ENCODE assay signal across 13 mouse cellular contexts in the genomic region with DNA sequence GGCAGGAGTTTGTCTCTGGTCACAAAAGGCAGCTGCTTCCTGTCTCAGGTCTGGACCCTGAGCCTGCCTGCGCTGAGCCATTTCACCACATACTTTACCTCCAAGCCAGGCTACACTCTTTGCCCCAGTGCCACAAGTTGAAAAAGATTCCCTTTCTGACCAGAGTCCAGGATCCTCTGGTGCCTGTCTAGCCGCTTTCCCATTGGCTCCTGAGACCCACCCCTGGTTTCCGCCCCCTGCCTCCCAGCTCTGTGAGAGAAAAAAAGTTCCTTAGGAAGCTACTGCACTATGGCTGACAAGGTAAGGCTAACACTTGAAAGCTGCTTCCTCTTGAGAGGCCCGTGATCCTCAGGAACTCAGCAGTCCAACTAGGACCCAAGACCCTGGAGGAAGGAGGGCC. TPM values are rescaled to one million over a fixed set of nuclear protein-coding genes. Genes with fewer than 3 reads are reported as not detected.
A peak's percentile ranks its signal among the peaks of the same experiment; 100 is the strongest.
DNase-seq lines count a peak whose midpoint lies in the region; ATAC-seq and TF ChIP-seq lines count a peak whose summit lies in the region.
"Had no signal": no experiment of that assay in that cellular context is flagged by ENCODE, and none has a peak within 500 bp of the region (broad histone marks: within the 10 kb centered on the region; RNA-seq: fewer than 3 reads in every experiment).

No protein-coding gene starts in this region.

- whole genome bisulfite sequencing in kidney, postnatal 0 days = 50% methylated on average over 4 of the region's 4 CpGs
- WGBS in lung, embryonic 15.5 days = 31% methylated on average over 4 of the region's 4 CpGs
- whole genome bisulfite sequencing in neural tube, embryonic 15.5 days = 66% methylated on average over 4 of the region's 4 CpGs

- DNase-seq in adrenal gland, postnatal 14 days = peak; percentile 44
- DNase-seq in adrenal gland, adult 8-10 months = no peak
- DNase-seq in R1 (ENCODE audit: low read depth, low spot score) = peak; percentile 43
- DNase-seq in kidney, postnatal 0 days (ENCODE audit: low spot score) = peak; percentile 49
- no peak for DNase-seq in retina, embryonic 14.5 days (ENCODE audit: low spot score)
- DNase-seq in gastrocnemius, adult 2 months = no peak
- DNase-seq: cerebellum, postnatal 10 days; right cerebral cortex, postnatal 4 days had no signal

- no peaks in the 10 kb centered on the region for H3K9me3 ChIP-seq in kidney, postnatal 0 days (replicated peaks; ENCODE audit: low read length)
- H3K9me3 ChIP-seq in lung, embryonic 15.5 days = no peaks in the 10 kb centered on the region
- no peaks in the 10 kb centered on the region for H3K9me3 ChIP-seq in neural tube, embryonic 15.5 days (replicated peaks)
- H3K9me3 ChIP-seq: forebrain, embryonic 15.5 days had no signal

- H3K36me3 ChIP-seq in kidney, postnatal 0 days (ENCODE audit: insufficient read depth, low read length) = no peaks in the 10 kb centered on the region
- peaks cover 11% of the 10 kb centered on the region; the same call in 1 of the 2 replicates for H3K36me3 ChIP-seq in lung, embryonic 15.5 days
- H3K36me3 ChIP-seq in neural tube, embryonic 15.5 days = no peaks in the 10 kb centered on the region

- H3K27me3 ChIP-seq in kidney, postnatal 0 days (ENCODE audit: insufficient read depth, low read length) = no peaks in the 10 kb centered on the region
- H3K27me3 ChIP-seq in lung, embryonic 15.5 days = no peaks in the 10 kb centered on the region
- no peaks in the 10 kb centered on the region for H3K27me3 ChIP-seq in neural tube, embryonic 15.5 days (replicated peaks)
- H3K27me3 ChIP-seq: forebrain, embryonic 15.5 days; hindbrain, embryonic 12.5 days; limb, embryonic 12.5 days had no signal

- H3K4me2 ChIP-seq in kidney, postnatal 0 days (ENCODE audit: low read length) = peak overlapping the region; percentile 14; the same call in 1 of the 2 replicates
- H3K4me2 ChIP-seq in lung, embryonic 15.5 days = peak overlapping the region; percentile 39
- no peak overlapping the region for H3K4me2 ChIP-seq in neural tube, embryonic 15.5 days
- H3K4me2 ChIP-seq: forebrain, embryonic 15.5 days; hindbrain, embryonic 12.5 days; limb, embryonic 12.5 days had no signal

- peak; percentile 2; the same call in 1 of the 2 replicates for TF ChIP-seq CTCF in kidney, postnatal 0 days (IDR thresholded peaks at IDR 0.05; ENCODE audit: low read depth)
- no peak for TF ChIP-seq CTCF in gastrocnemius, adult 2 months (IDR thresholded peaks at IDR 0.05)

- no peak overlapping the region for H3K4me3 ChIP-seq in kidney, postnatal 0 days (replicated peaks; ENCODE audit: low read depth, low read length)
- H3K4me3 ChIP-seq in lung, embryonic 15.5 days = peak overlapping the region; percentile 14
- H3K4me3 ChIP-seq in neural tube, embryonic 15.5 days (replicated peaks) = no peak overlapping the region
- H3K4me3 ChIP-seq in gastrocnemius, adult 2 months = no peak overlapping the region
- H3K4me3 ChIP-seq: forebrain, embryonic 15.5 days; hindbrain, embryonic 12.5 days; limb, embryonic 12.5 days had no signal

- intact Hi-C loops in gastrocnemius, adult 2 months (cut with DNase I) = no loop called here

- peak; percentile 95 for ATAC-seq in kidney, postnatal 0 days (replicated peaks; ENCODE audit: low FRiP score, low read depth)
- peak; percentile 48; the same call in 1 of the 2 replicates for ATAC-seq in lung, embryonic 15.5 days (ENCODE audit: borderline replicate concordance, extremely low read depth, low FRiP score, low TSS enrichment)
- no peak for ATAC-seq in neural tube, embryonic 15.5 days (ENCODE audit: low FRiP score)
- ATAC-seq: forebrain, embryonic 15.5 days had no signal

- H3K4me1 ChIP-seq in kidney, postnatal 0 days (replicated peaks; ENCODE audit: insufficient read depth, low read length) = no peaks in the 10 kb centered on the region
- H3K4me1 ChIP-seq in lung, embryonic 15.5 days = peaks cover 6% of the 10 kb centered on the region; the same call in 1 of the 2 replicates
- H3K4me1 ChIP-seq in neural tube, embryonic 15.5 days = no peaks in the 10 kb centered on the region
- H3K4me1 ChIP-seq: forebrain, embryonic 15.5 days; hindbrain, embryonic 12.5 days had no signal

- H3K27ac ChIP-seq in kidney, postnatal 0 days = peak overlapping the region; percentile 70; the same call in 1 of the 2 replicates
- peak overlapping the region; percentile 75 for H3K27ac ChIP-seq in lung, embryonic 15.5 days
- H3K27ac ChIP-seq in neural tube, embryonic 15.5 days (replicated peaks) = no peak overlapping the region
- H3K27ac ChIP-seq in gastrocnemius, adult 2 months = no peak overlapping the region
- H3K27ac ChIP-seq: forebrain, embryonic 15.5 days; hindbrain, embryonic 12.5 days; limb, embryonic 12.5 days had no signal

- H3K9ac ChIP-seq in kidney, postnatal 0 days (ENCODE audit: low read depth, low read length) = peak overlapping the region; percentile 15; the same call in 1 of the 2 replicates
- H3K9ac ChIP-seq in lung, embryonic 15.5 days = no peak overlapping the region
- H3K9ac ChIP-seq in neural tube, embryonic 15.5 days (replicated peaks) = no peak overlapping the region
- H3K9ac ChIP-seq: forebrain, embryonic 15.5 days; hindbrain, embryonic 12.5 days; limb, embryonic 12.5 days had no signal

RNA-seq across cellular contexts. Expression of a gene that starts 9.6 kb away (rescaled TPM):
- total RNA-seq in adrenal gland, postnatal 14 days (2021) = 13.2 and 14.7 TPM in 2 replicates
- 10 to 100 TPM; 14.5 to 16.6 (median 15.7) TPM for total RNA-seq in adrenal gland, adult 8-10 months (2022)
- 14.6 TPM in 2 replicates for polyA plus RNA-seq in kidney, postnatal 0 days (2015; fragmentation: Nextera tagmentation; extraction: Ambion mirVana)
- 16.4 and 16.8 TPM in 2 replicates for polyA plus RNA-seq in lung, embryonic 15.5 days (2015; fragmentation: Nextera tagmentation; extraction: Ambion mirVana)
- polyA plus RNA-seq in neural tube, embryonic 15.5 days (2015; fragmentation: Nextera tagmentation; extraction: Ambion mirVana) = 13.4 and 13.8 TPM in 2 replicates
- total RNA-seq in gastrocnemius, adult 2 months (2021) = 1 to 10 TPM; 6.2 to 6.3 TPM

RNA-seq across cellular contexts. Expression of a gene that starts 10.4 kb away (rescaled TPM):
- total RNA-seq in adrenal gland, postnatal 14 days (2021) = 86.3 and 153 TPM in 2 replicates
- total RNA-seq in adrenal gland, adult 8-10 months (2022) = 100 to 1,000 TPM in 3 of 4 experiments, 10 to 100 TPM in 1; 96.8 to 133 (median 104) TPM
- polyA plus RNA-seq in kidney, postnatal 0 days (2015; fragmentation: Nextera tagmentation; extraction: Ambion mirVana) = 89.7 and 91.3 TPM in 2 replicates
- 33.3 and 34.4 TPM in 2 replicates for polyA plus RNA-seq in lung, embryonic 15.5 days (2015; fragmentation: Nextera tagmentation; extraction: Ambion mirVana)
- polyA plus RNA-seq in neural tube, embryonic 15.5 days (2015; fragmentation: Nextera tagmentation; extraction: Ambion mirVana) = 25.1 and 28.4 TPM in 2 replicates
- 10 to 100 TPM; 33.1 to 40.2 TPM for total RNA-seq in gastrocnemius, adult 2 months (2021)

RNA-seq across cellular contexts. Expression of a gene that starts 42.2 kb away (rescaled TPM):
- total RNA-seq in adrenal gland, postnatal 14 days (2021) = 2.0 and 2.7 TPM in 2 replicates
- 1 to 10 TPM; 1.0 to 2.2 (median 1.7) TPM for total RNA-seq in adrenal gland, adult 8-10 months (2022)
- polyA plus RNA-seq in kidney, postnatal 0 days (2015; fragmentation: Nextera tagmentation; extraction: Ambion mirVana) = 1.3 and 1.4 TPM in 2 replicates
- 1.3 and 1.9 TPM in 2 replicates for polyA plus RNA-seq in lung, embryonic 15.5 days (2015; fragmentation: Nextera tagmentation; extraction: Ambion mirVana)
- 2.5 TPM in 2 replicates for polyA plus RNA-seq in neural tube, embryonic 15.5 days (2015; fragmentation: Nextera tagmentation; extraction: Ambion mirVana)
- total RNA-seq in gastrocnemius, adult 2 months (2021) = not detected

RNA-seq across cellular contexts. Expression of a gene that starts 42.9 kb away (rescaled TPM):
- total RNA-seq in adrenal gland, postnatal 14 days (2021) = 22.6 and 23.4 TPM in 2 replicates
- total RNA-seq in adrenal gland, adult 8-10 months (2022) = 10 to 100 TPM; 33.4 to 42.5 (median 35.5) TPM
- 1.7 and 1.8 TPM in 2 replicates for polyA plus RNA-seq in kidney, postnatal 0 days (2015; fragmentation: Nextera tagmentation; extraction: Ambion mirVana)
- polyA plus RNA-seq in lung, embryonic 15.5 days (2015; fragmentation: Nextera tagmentation; extraction: Ambion mirVana) = 2.2 and 2.6 TPM in 2 replicates
- polyA plus RNA-seq in neural tube, embryonic 15.5 days (2015; fragmentation: Nextera tagmentation; extraction: Ambion mirVana) = 4.4 and 4.6 TPM in 2 replicates
- total RNA-seq in gastrocnemius, adult 2 months (2021) = 1 to 10 TPM; 1.6 to 2.2 TPM

RNA-seq across cellular contexts. Expression of a gene that starts 55.0 kb away (rescaled TPM):
- 0.41 and 0.60 TPM in 2 replicates for total RNA-seq in adrenal gland, postnatal 14 days (2021)
- 1 to 10 TPM; 3.8 to 6.8 (median 5.4) TPM for total RNA-seq in adrenal gland, adult 8-10 months (2022)
- polyA plus RNA-seq in kidney, postnatal 0 days (2015; fragmentation: Nextera tagmentation; extraction: Ambion mirVana) = 0.24 and 0.33 TPM in 2 replicates
- 6.4 and 7.1 TPM in 2 replicates for polyA plus RNA-seq in lung, embryonic 15.5 days (2015; fragmentation: Nextera tagmentation; extraction: Ambion mirVana)
- polyA plus RNA-seq in neural tube, embryonic 15.5 days (2015; fragmentation: Nextera tagmentation; extraction: Ambion mirVana) = 3.1 and 4.1 TPM in 2 replicates
- total RNA-seq in gastrocnemius, adult 2 months (2021) = under 1 TPM; 0.14 to 0.20 TPM

Comparison
In these comparisons a context has a peak if more than half of its experiments do, and no peak if none do; other contexts are left out.
1. DNase-seq: peak in adrenal gland, postnatal 14 days (single experiment), R1 (single experiment) and kidney, postnatal 0 days (single experiment); none in adrenal gland, adult 8-10 months (single experiment), retina, embryonic 14.5 days (single experiment) and gastrocnemius, adult 2 months (single experiment).
2. H3K27ac ChIP-seq: peak in kidney, postnatal 0 days (single experiment) and lung, embryonic 15.5 days (single experiment); none in neural tube, embryonic 15.5 days (single experiment) and gastrocnemius, adult 2 months (single experiment).